Mouse (Mus musculus) granulocyte monocyte progenitor cell, adult 5-6 weeks (primary cell): ENCODE data around the gene Aff3. TPM values are rescaled to one million over a fixed set of nuclear protein-coding genes. Genes with fewer than 3 reads are reported as not detected.
"Not testable (repeated sequence)": the region's sequence is repeated elsewhere in the genome, so short reads cannot be mapped to it uniquely, and the experiment has no call there.

ENCODE experiments used
- ATAC-seq: replicated peaks from 2 replicates; pipeline ENCODE4 v1.8.0; 2016; ENCODE audit warnings: mild to moderate bottlenecking, moderate TSS enrichment, inconsistent platforms; ENCODE audit not compliant: poor library complexity, severe bottlenecking
- total RNA-seq, 2 experiments: library from RNA; stranded (forward) in 1 of 2; stranded (reverse) in 1 of 2; fragments of 200-712, 200-1000 nt in 1 of 2; fragments of >200 nt in 1 of 2; fragmentation: Nextera tagmentation in 1 of 2; gene quantifications; 2 replicates each; pipeline ENCODE4 v1.2.3; 2014 to 2017

Aff3 gene
- total RNA-seq, 2 experiments from 2014 or later = 19.1 to 31.5 TPM

- no peak for ATAC-seq
Measured at GRCm38 (mm10) chr1:38448854-38449253, 215.9 kb downstream of the Aff3 start.

GRCm38 (mm10) chr1:38447581-38447980 is 217.2 kb downstream of the Aff3 start:
- no peak for ATAC-seq

GRCm38 (mm10) chr1:38446152-38446820 is 218.5 kb downstream of the Aff3 start:
- no peak for ATAC-seq

- no peak for ATAC-seq
Measured at GRCm38 (mm10) chr1:38442887-38443286, 221.9 kb downstream of the Aff3 start.

GRCm38 (mm10) chr1:38442479-38442878 is 222.3 kb downstream of the Aff3 start:
- no peak for ATAC-seq

- peak; percentile 67 for ATAC-seq
Measured at GRCm38 (mm10) chr1:38441800-38442199, 223.0 kb downstream of the Aff3 start.

- ATAC-seq = no peak
Measured at GRCm38 (mm10) chr1:38440471-38440815, 224.3 kb downstream of the Aff3 start.

- ATAC-seq = no peak
Measured at GRCm38 (mm10) chr1:38439751-38440470, 224.8 kb downstream of the Aff3 start.

GRCm38 (mm10) chr1:38438447-38438846 is 226.3 kb downstream of the Aff3 start:
- ATAC-seq = no peak

GRCm38 (mm10) chr1:38437671-38438070 is 227.1 kb downstream of the Aff3 start:
- ATAC-seq = no peak

GRCm38 (mm10) chr1:38436471-38437340 is 228.0 kb downstream of the Aff3 start:
- no peak for ATAC-seq

- not testable (repeated sequence) for ATAC-seq
Measured at GRCm38 (mm10) chr1:38430311-38430710, 234.4 kb downstream of the Aff3 start.

GRCm38 (mm10) chr1:38428708-38429683 is 235.8 kb downstream of the Aff3 start:
- peak; percentile 97 for ATAC-seq

- ATAC-seq = no peak
Measured at GRCm38 (mm10) chr1:38422921-38423320, 241.8 kb downstream of the Aff3 start.

- no peak for ATAC-seq
Measured at GRCm38 (mm10) chr1:38419331-38419730, 245.4 kb downstream of the Aff3 start.

GRCm38 (mm10) chr1:38418181-38419032 is 246.3 kb downstream of the Aff3 start:
- ATAC-seq = no peak

- ATAC-seq = no peak
Measured at GRCm38 (mm10) chr1:38417196-38417595, 247.6 kb downstream of the Aff3 start.

- no peak for ATAC-seq
Measured at GRCm38 (mm10) chr1:38415511-38415910, 249.2 kb downstream of the Aff3 start.

GRCm38 (mm10) chr1:38411106-38411505 is 253.6 kb downstream of the Aff3 start:
- ATAC-seq = no peak
